Mouse (Mus musculus): ENCODE data around the gene Olfr153. TPM values are rescaled to one million over a fixed set of nuclear protein-coding genes. Genes with fewer than 3 reads are reported as not detected.
"Not testable (repeated sequence)": the region's sequence is repeated elsewhere in the genome, so short reads cannot be mapped to it uniquely, and the experiment has no call there.

Olfr153 gene
- polyA plus RNA-seq, 1 experiment from 2014 or later = not detected

DNA sequence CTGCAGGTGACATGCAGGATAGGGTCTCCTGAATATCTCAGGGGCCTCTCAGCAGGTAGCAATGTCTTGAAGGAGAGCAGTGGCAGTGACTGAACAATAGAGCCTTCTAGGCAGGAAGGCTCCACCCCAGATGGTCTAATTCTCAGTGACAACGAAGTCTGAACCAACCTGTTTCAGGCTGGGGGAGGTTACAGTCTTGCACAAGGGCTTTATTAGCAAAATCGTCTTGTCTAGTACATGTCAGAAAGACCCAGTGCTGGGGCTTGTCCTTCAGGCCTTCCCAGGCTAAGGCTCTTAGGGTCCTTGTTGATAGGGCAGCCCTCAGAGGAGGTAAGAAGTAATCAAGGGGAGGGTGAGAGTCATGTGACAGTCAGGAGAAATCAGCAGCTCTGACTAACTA is 3.2 kb downstream of the Olfr153 start:
- 72% methylated on average over 2 of the region's 2 CpGs for WGBS
- Histone ChIP-seq H3K27me3 (ENCODE audit: control insufficient read depth, insufficient read depth, low read length) (no peaks in the 10 kb centered on the region), H3K4me2 (ENCODE audit: low read depth, low read length) (no peak overlapping the region), H3K4me3 (ENCODE audit: low read depth, low read length) (no peak overlapping the region), H3K9ac (replicated peaks; ENCODE audit: low read depth, low read length) (no peak overlapping the region), H3K9me3 (ENCODE audit: control insufficient read depth, low read length) (no peaks in the 10 kb centered on the region), H3K27ac (ENCODE audit: low read depth, low read length) (no peak overlapping the region), H3K36me3 (ENCODE audit: control insufficient read depth, insufficient read depth, low read length) (no peaks in the 10 kb centered on the region), H3K4me1 (ENCODE audit: control insufficient read depth, insufficient read depth, low read length) (no peaks in the 10 kb centered on the region)
- no peak for ATAC-seq (ENCODE audit: low read depth)

DNA sequence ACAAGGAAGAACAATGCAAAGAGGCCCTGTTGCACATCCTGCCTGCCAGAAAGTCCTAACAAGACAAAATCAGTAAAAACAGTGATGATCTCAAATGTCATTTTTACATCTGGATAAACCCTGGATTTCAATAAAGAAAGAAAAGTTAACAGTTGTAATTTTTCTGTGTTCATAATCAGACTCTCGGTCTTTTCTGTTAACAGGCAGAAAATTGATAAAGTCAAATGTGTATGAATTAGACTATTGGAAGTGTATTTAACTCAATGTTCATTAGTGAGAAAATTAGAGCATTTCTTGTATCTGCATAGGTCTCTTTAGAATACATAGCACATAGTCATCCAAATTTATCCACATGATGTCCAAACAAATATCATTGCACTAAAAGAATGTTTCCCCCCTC is 13.8 kb downstream of the Olfr153 start, which contains the start of gene Olfr1128:
Gene Olfr1128, minus strand, starts transcription at position 101 of the 400 bp plus-strand sequence.
- H3K4me2 ChIP-seq (ENCODE audit: low read depth, low read length) = no peak within 1 kb of the TSS
- no peaks in the 10 kb centered on the region for H3K4me1 ChIP-seq (ENCODE audit: control insufficient read depth, insufficient read depth, low read length)
- H3K27me3 ChIP-seq (ENCODE audit: control insufficient read depth, insufficient read depth, low read length) = no peaks in the 10 kb centered on the region
- H3K9me3 ChIP-seq (ENCODE audit: control insufficient read depth, low read length) = no peaks in the 10 kb centered on the region
- H3K9ac ChIP-seq (replicated peaks; ENCODE audit: low read depth, low read length) = no peak within 1 kb of the TSS
- H3K27ac ChIP-seq (ENCODE audit: low read depth, low read length) = no peak within 1 kb of the TSS
- ATAC-seq (ENCODE audit: low read depth) = no peak
- WGBS = 93% methylated on average over 1 of the region's 1 CpGs
- no peaks in the 10 kb centered on the region for H3K36me3 ChIP-seq (ENCODE audit: control insufficient read depth, insufficient read depth, low read length)
- H3K4me3 ChIP-seq (ENCODE audit: low read depth, low read length) = no peak within 1 kb of the TSS

DNA sequence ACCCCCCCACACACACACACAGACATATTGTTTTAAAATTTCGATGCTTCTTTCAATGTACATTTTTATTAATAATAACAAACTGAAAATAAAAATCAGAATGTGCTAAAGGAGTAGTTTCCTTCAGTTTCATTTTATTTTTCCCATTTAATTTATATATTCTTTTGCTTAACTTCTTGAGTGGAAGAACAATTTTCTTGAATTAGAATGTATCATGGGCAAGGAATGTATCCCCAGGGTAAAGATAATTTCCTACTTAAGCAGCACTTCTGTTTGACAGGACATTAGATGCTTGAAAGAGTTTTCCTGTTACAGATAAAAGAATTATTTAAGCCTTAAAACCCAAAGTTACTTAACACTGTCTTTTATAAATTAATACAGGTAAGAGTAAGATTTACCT is 42.0 kb downstream of the Olfr153 start, which contains the start of gene Olfr1129:
Gene Olfr1129, plus strand, starts transcription at position 301 of the 400 bp plus-strand sequence.
- not testable (repeated sequence) for ATAC-seq (ENCODE audit: low read depth); H3K4me2 ChIP-seq (ENCODE audit: low read depth, low read length); H3K4me3 ChIP-seq (ENCODE audit: low read depth, low read length); H3K27me3 ChIP-seq (ENCODE audit: control insufficient read depth, insufficient read depth, low read length); H3K27ac ChIP-seq (ENCODE audit: low read depth, low read length); H3K9ac ChIP-seq (replicated peaks; ENCODE audit: low read depth, low read length); H3K36me3 ChIP-seq (ENCODE audit: control insufficient read depth, insufficient read depth, low read length); H3K9me3 ChIP-seq (ENCODE audit: control insufficient read depth, low read length); H3K4me1 ChIP-seq (ENCODE audit: control insufficient read depth, insufficient read depth, low read length)
- WGBS = 79% methylated on average over 1 of the region's 1 CpGs

Other genes starting within 250 kb of the Olfr153 start
- gene Olfr1118, start 224.2 kb upstream of the Olfr153 start, polyA plus RNA-seq (2014; fragmentation: Nextera tagmentation; extraction: Ambion mirVana) = not detected in 2 replicates
- not detected in 2 replicates for gene Olfr1120, start 177.0 kb upstream of the Olfr153 start, polyA plus RNA-seq (2014; fragmentation: Nextera tagmentation; extraction: Ambion mirVana)
- not detected in 2 replicates for gene Olfr1121, start 161.9 kb upstream of the Olfr153 start, polyA plus RNA-seq (2014; fragmentation: Nextera tagmentation; extraction: Ambion mirVana)
- not detected in 2 replicates for gene Olfr1122, start 145.9 kb upstream of the Olfr153 start, polyA plus RNA-seq (2014; fragmentation: Nextera tagmentation; extraction: Ambion mirVana)
- gene Olfr1123, start 115.2 kb upstream of the Olfr153 start, polyA plus RNA-seq (2014; fragmentation: Nextera tagmentation; extraction: Ambion mirVana) = not detected in 2 replicates
- gene Olfr1124, start 101.5 kb upstream of the Olfr153 start, polyA plus RNA-seq (2014; fragmentation: Nextera tagmentation; extraction: Ambion mirVana) = 0.08 and 0.10 TPM in 2 replicates
- gene Olfr1126, start 77.8 kb upstream of the Olfr153 start, polyA plus RNA-seq (2014; fragmentation: Nextera tagmentation; extraction: Ambion mirVana) = not detected in 2 replicates
- gene Pramel7, start 34.7 kb upstream of the Olfr153 start, polyA plus RNA-seq (2014; fragmentation: Nextera tagmentation; extraction: Ambion mirVana) = not detected in 2 replicates
- gene Pramel6, start 25.2 kb upstream of the Olfr153 start, polyA plus RNA-seq (2014; fragmentation: Nextera tagmentation; extraction: Ambion mirVana) = not detected in 2 replicates
- not detected in 2 replicates for gene Olfr1128, start 13.7 kb downstream of the Olfr153 start, polyA plus RNA-seq (2014; fragmentation: Nextera tagmentation; extraction: Ambion mirVana)
- not detected in 2 replicates for gene Olfr1129, start 42.1 kb downstream of the Olfr153 start, polyA plus RNA-seq (2014; fragmentation: Nextera tagmentation; extraction: Ambion mirVana)
- gene Olfr1130, start 74.4 kb downstream of the Olfr153 start, polyA plus RNA-seq (2014; fragmentation: Nextera tagmentation; extraction: Ambion mirVana) = not detected in 2 replicates
- not detected in 2 replicates for gene Olfr1131, start 95.3 kb downstream of the Olfr153 start, polyA plus RNA-seq (2014; fragmentation: Nextera tagmentation; extraction: Ambion mirVana)
- gene Olfr1132, start 105.7 kb downstream of the Olfr153 start, polyA plus RNA-seq (2014; fragmentation: Nextera tagmentation; extraction: Ambion mirVana) = not detected in 2 replicates
- gene Olfr1133, start 115.6 kb downstream of the Olfr153 start, polyA plus RNA-seq (2014; fragmentation: Nextera tagmentation; extraction: Ambion mirVana) = not detected in 2 replicates
- gene Olfr1134, start 126.7 kb downstream of the Olfr153 start, polyA plus RNA-seq (2014; fragmentation: Nextera tagmentation; extraction: Ambion mirVana) = not detected in 2 replicates
- gene Olfr1135, start 141.9 kb downstream of the Olfr153 start, polyA plus RNA-seq (2014; fragmentation: Nextera tagmentation; extraction: Ambion mirVana) = not detected in 2 replicates
- not detected in 2 replicates for gene Olfr1136, start 162.2 kb downstream of the Olfr153 start, polyA plus RNA-seq (2014; fragmentation: Nextera tagmentation; extraction: Ambion mirVana)
- gene Olfr1137, start 181.4 kb downstream of the Olfr153 start, polyA plus RNA-seq (2014; fragmentation: Nextera tagmentation; extraction: Ambion mirVana) = not detected in 2 replicates
- gene Olfr1138, start 208.2 kb downstream of the Olfr153 start, polyA plus RNA-seq (2014; fragmentation: Nextera tagmentation; extraction: Ambion mirVana) = not detected in 2 replicates
- not detected in 2 replicates for gene Olfr1140, start 212.0 kb downstream of the Olfr153 start, polyA plus RNA-seq (2014; fragmentation: Nextera tagmentation; extraction: Ambion mirVana)
- gene Olfr1141, start 222.2 kb downstream of the Olfr153 start, polyA plus RNA-seq (2014; fragmentation: Nextera tagmentation; extraction: Ambion mirVana) = not detected in 2 replicates
- not detected in 2 replicates for gene Olfr152, start 247.7 kb downstream of the Olfr153 start, polyA plus RNA-seq (2014; fragmentation: Nextera tagmentation; extraction: Ambion mirVana)